Mouse (Mus musculus): Measurements from ENCODE around the gene Ddx58. TPM values are rescaled to one million over a fixed set of nuclear protein-coding genes. Genes with fewer than 3 reads are reported as not detected.

Ddx58 gene
- polyA plus RNA-seq, 1 experiment from 2014 or later = 12.0 TPM

DNA sequence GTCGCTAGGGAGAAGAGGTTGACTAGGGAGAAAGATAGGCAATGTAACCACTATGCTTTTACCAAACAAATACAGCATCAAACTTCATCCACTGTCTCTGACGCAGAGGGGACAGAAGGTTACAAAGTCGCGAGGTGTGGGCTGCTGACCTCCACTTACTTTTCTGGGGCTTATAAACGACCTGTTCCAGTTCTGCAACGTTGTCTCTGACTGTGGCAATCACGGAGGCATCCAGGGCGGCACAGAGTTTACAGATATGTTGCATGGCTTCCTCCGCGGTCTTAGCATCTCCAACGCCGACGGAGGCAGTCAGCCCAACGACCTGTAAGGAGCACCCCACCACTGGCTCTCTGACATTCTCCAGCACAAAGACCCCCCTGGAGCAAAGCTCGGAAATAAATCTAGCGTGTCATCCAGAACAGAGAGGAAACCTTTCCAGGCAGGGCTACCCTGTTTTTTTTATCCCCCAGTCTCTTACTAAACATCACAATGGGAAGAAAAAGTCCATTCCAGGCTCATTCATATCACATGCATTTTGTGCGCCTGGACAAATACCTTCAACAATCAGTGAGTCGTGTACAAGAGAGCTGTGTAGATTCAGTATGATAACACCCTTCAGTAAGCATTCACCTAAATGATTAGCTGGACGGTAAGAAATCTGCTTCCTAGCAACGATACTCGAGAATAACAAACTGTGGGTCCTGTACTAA lies 17.6 kb downstream of the Ddx58 start:
- no peak for ATAC-seq (replicated peaks; ENCODE audit: extremely low read depth, insufficient read depth, low FRiP score)
- Histone ChIP-seq H3K4me2 (ENCODE audit: low read depth, low read length) (no peak overlapping the region), H3K9ac (ENCODE audit: low read length) (no peak overlapping the region), H3K9me3 (replicated peaks; ENCODE audit: control insufficient read depth, low read length) (no peaks in the 10 kb centered on the region), H3K4me1 (ENCODE audit: control insufficient read depth, insufficient read depth, low read length) (no peaks in the 10 kb centered on the region), H3K4me3 (ENCODE audit: low read length) (no peak overlapping the region), H3K36me3 (ENCODE audit: control insufficient read depth, insufficient read depth) (peaks cover 5% of the 10 kb centered on the region; the same call in 1 of the 2 replicates), H3K27ac (ENCODE audit: low read length) (no peak overlapping the region), H3K27me3 (ENCODE audit: control insufficient read depth, insufficient read depth, low read length) (no peaks in the 10 kb centered on the region)
- WGBS = 47% methylated on average over 21 of the region's 21 CpGs

DNA sequence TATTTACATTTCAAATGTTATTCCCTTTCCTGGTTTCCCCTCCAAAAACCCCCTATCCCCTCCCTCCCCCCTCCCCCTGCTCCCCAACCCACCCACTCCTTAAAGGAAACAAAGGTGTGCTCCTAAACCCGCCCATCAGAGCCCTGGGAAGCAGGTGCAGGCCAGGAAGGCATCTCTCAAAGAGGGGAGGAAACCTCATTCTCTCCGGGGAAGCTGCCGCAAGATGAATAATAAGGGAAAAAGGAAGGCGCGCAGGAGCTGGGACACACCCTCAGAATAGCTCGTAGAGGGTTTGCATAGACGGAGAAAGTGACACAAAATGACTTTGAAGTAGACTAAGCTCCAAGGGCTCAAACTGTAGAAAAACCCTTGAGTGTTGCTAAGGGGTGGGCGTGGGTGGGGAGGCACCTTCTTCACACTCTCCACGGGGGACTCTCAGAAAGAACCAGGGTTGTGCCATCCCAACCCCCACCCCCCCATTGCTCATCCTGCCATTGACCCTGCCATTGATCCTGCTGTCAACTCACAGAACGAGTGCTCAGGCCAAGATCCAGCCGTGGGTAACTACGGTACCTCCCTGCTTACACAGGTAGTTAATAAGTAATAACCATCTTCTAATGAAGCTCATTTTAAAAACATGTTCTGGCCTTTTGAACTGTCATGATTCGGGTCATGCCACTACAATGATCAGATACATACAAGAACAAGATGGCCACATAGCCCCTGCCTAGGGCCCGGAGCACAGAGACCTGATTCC lies 18.4 kb downstream of the Ddx58 start:
- no peaks in the 10 kb centered on the region for H3K27me3 ChIP-seq (ENCODE audit: control insufficient read depth, insufficient read depth, low read length)
- no peak for ATAC-seq (replicated peaks; ENCODE audit: extremely low read depth, insufficient read depth, low FRiP score)
- WGBS = 29% methylated on average over 14 of the region's 14 CpGs
- no peak overlapping the region for H3K9ac ChIP-seq (ENCODE audit: low read length)
- H3K9me3 ChIP-seq (replicated peaks; ENCODE audit: control insufficient read depth, low read length) = no peaks in the 10 kb centered on the region
- H3K27ac ChIP-seq (ENCODE audit: low read length) = no peak overlapping the region
- no peak overlapping the region for H3K4me3 ChIP-seq (ENCODE audit: low read length)
- H3K4me2 ChIP-seq (ENCODE audit: low read depth, low read length) = no peak overlapping the region
- H3K36me3 ChIP-seq (ENCODE audit: control insufficient read depth, insufficient read depth) = peaks cover 8% of the 10 kb centered on the region
- no peaks in the 10 kb centered on the region for H3K4me1 ChIP-seq (ENCODE audit: control insufficient read depth, insufficient read depth, low read length)

DNA sequence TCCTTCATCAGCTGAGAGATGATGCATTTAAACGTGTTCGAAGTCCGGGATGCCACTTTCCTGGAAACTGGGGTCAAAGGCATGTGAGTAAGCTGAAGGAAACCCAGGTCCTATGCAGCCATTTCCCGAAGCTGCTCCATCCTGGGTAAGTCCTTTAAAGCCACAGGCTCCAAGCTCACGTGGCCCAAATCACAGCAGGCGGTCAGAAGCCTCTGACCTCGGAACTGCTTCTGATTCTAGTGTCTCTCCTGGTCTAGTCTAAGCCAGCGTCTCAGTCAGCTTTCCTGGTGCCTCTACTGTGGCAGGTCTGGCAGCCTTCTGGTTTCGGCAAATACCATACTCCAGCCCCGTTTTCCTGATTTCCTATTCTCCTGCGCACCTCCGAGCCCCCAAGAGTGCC lies 19.2 kb downstream of the Ddx58 start:
- Histone ChIP-seq H3K9ac (ENCODE audit: low read length) (no peak overlapping the region), H3K4me2 (ENCODE audit: low read depth, low read length) (peak overlapping the region; percentile 31; the same call in 1 of the 2 replicates), H3K27ac (ENCODE audit: low read length) (no peak overlapping the region), H3K27me3 (ENCODE audit: control insufficient read depth, insufficient read depth, low read length) (no peaks in the 10 kb centered on the region), H3K4me1 (ENCODE audit: control insufficient read depth, insufficient read depth, low read length) (no peaks in the 10 kb centered on the region), H3K9me3 (replicated peaks; ENCODE audit: control insufficient read depth, low read length) (no peaks in the 10 kb centered on the region), H3K36me3 (ENCODE audit: control insufficient read depth, insufficient read depth) (peaks cover 8% of the 10 kb centered on the region), H3K4me3 (ENCODE audit: low read length) (0 out of 2 replicates have a peak overlapping the region, but pooled peaks have one; percentile 8)
- WGBS = 25% methylated on average over 12 of the region's 12 CpGs
- ATAC-seq (replicated peaks; ENCODE audit: extremely low read depth, insufficient read depth, low FRiP score) = no peak

DNA sequence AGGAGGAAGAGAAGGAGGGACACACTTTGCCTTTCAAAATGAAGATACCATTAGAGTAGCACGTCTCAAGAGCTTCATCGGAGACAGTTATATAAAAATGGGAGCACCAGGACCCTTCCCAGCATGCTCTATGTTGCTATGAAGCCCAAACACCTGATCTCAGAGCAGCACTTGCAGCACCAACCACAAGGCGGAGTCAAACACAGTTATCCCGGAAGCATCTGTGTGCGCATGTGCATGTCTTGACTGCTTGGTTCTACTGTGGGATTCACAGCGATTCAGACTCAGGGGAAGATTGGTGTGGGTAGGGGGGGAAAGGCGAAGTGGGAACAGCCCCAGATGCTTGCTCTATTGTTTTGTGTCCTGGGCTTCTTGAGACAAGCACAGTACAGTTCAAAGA lies 21.2 kb downstream of the Ddx58 start:
- Histone ChIP-seq H3K9me3 (replicated peaks; ENCODE audit: control insufficient read depth, low read length) (no peaks in the 10 kb centered on the region), H3K27me3 (ENCODE audit: control insufficient read depth, insufficient read depth, low read length) (no peaks in the 10 kb centered on the region), H3K36me3 (ENCODE audit: control insufficient read depth, insufficient read depth) (peaks cover 5% of the 10 kb centered on the region), H3K27ac (ENCODE audit: low read length) (no peak overlapping the region), H3K4me3 (ENCODE audit: low read length) (no peak overlapping the region), H3K4me2 (ENCODE audit: low read depth, low read length) (no peak overlapping the region), H3K9ac (ENCODE audit: low read length) (no peak overlapping the region), H3K4me1 (ENCODE audit: control insufficient read depth, insufficient read depth, low read length) (no peaks in the 10 kb centered on the region)
- WGBS = 63% methylated on average over 7 of the region's 7 CpGs
- no peak for ATAC-seq (replicated peaks; ENCODE audit: extremely low read depth, insufficient read depth, low FRiP score)

DNA sequence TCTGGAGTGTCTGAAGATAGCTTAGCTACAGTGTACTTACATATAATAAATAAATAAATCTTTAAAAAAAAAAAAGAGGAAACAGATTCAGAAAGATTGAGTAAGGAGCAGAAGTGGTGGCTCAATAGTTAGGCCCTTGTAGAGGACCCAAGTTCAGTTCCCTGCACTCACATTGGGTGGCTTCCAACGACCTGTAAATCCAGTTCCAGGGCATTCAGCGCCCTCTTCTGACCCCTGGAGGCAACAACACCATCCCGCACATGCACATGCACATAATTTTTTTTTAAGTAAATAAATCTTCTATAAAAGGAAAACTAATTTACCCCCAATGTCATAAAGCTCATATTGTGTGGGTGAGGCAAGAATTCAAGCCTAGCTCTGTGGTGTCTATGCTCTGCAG lies 21.7 kb downstream of the Ddx58 start:
- H3K4me1 ChIP-seq (ENCODE audit: control insufficient read depth, insufficient read depth, low read length) = no peaks in the 10 kb centered on the region
- H3K4me3 ChIP-seq (ENCODE audit: low read length) = no peak overlapping the region
- WGBS = 53% methylated on average over 3 of the region's 3 CpGs
- H3K36me3 ChIP-seq (ENCODE audit: control insufficient read depth, insufficient read depth) = peaks cover 5% of the 10 kb centered on the region
- no peak overlapping the region for H3K4me2 ChIP-seq (ENCODE audit: low read depth, low read length)
- H3K27ac ChIP-seq (ENCODE audit: low read length) = no peak overlapping the region
- no peak for ATAC-seq (replicated peaks; ENCODE audit: extremely low read depth, insufficient read depth, low FRiP score)
- H3K9ac ChIP-seq (ENCODE audit: low read length) = no peak overlapping the region
- no peaks in the 10 kb centered on the region for H3K9me3 ChIP-seq (replicated peaks; ENCODE audit: control insufficient read depth, low read length)
- no peaks in the 10 kb centered on the region for H3K27me3 ChIP-seq (ENCODE audit: control insufficient read depth, insufficient read depth, low read length)

DNA sequence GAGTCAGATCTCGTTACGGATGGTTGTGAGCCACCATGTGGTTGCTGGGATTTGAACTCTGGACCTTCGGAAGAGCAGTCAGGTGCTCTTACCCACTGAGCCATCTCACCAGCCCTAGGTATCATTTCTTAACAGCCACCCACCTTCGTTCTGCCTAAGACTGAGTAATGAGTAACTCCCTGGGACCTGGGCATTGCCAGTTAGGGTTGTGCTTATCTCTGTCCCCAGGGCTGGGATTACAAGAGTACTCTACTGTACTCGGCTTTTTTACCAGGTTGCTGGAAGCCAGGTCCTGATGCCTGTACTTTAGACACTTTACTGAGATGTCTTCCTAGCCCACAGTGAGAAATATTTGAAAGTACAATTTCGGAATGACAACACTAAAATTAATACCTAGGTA lies 27.5 kb downstream of the Ddx58 start:
- no peak for ATAC-seq (replicated peaks; ENCODE audit: extremely low read depth, insufficient read depth, low FRiP score)
- no peak overlapping the region for H3K4me2 ChIP-seq (ENCODE audit: low read depth, low read length)
- H3K27me3 ChIP-seq (ENCODE audit: control insufficient read depth, insufficient read depth, low read length) = no peaks in the 10 kb centered on the region
- H3K4me1 ChIP-seq (ENCODE audit: control insufficient read depth, insufficient read depth, low read length) = no peaks in the 10 kb centered on the region
- peaks cover 3% of the 10 kb centered on the region for H3K36me3 ChIP-seq (ENCODE audit: control insufficient read depth, insufficient read depth)
- H3K4me3 ChIP-seq (ENCODE audit: low read length) = no peak overlapping the region
- no peak overlapping the region for H3K27ac ChIP-seq (ENCODE audit: low read length)
- no peaks in the 10 kb centered on the region for H3K9me3 ChIP-seq (replicated peaks; ENCODE audit: control insufficient read depth, low read length)
- 83% methylated on average over 4 of the region's 6 CpGs for WGBS
- H3K9ac ChIP-seq (ENCODE audit: low read length) = no peak overlapping the region

DNA sequence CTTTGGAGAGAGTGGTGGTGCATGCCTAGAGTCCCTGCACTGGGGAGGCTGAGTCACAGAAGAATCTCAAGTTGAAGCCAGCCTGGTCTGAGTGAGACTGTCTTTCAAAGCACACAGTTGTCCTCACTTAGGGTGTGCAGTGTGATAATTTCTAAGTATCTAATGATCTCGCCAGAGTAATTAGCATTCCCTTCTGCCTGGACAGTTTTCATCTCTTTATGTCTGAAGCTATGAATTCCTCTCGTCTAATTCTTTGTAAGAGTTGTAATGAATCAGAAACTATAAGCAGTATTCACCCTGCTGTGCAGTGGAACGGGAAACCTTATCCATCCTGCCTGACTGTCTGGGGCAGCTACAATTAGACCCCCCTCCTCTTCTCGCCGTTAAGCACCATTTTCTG lies 31.9 kb downstream of the Ddx58 start:
- no peak for ATAC-seq (replicated peaks; ENCODE audit: extremely low read depth, insufficient read depth, low FRiP score)
- H3K36me3 ChIP-seq (ENCODE audit: control insufficient read depth, insufficient read depth) = peaks cover 6% of the 10 kb centered on the region
- 77% methylated on average over 5 of the region's 5 CpGs for WGBS

DNA sequence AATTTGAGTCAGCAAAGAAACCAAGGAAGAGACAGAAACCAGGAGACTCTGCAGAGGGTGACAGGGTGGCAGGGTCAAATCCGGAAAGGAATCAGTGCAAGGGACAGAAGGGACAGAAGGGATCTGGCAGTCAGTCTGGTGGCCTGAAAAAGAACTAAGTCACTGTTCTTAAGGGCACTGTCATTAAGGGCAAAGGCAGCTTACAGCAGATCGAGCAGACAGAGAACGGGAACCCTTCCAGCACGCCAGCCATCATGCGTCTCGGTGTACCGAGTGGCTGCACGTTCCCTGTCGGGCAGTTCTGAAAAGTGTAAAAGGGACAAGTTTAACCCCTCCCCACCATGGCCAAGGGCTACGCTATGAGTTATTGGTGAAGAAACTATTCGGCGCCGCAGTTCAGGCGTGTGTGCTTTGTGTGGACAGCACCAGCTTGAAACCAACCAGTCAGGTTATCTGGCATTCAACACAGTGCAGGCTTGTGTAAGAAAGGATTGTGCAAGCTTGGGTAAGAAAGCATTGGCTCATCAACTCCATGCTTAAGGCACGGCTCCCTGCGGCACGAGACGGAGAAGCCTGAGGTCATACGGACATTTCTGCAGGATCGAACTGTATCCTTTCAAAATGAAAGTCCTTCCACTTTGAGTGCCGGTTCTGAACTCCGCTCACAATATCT lies 34.3 kb downstream of the Ddx58 start:
- Histone ChIP-seq H3K36me3 (ENCODE audit: control insufficient read depth, insufficient read depth) (peaks cover 9% of the 10 kb centered on the region), H3K4me2 (ENCODE audit: low read depth, low read length) (no peak overlapping the region), H3K9me3 (replicated peaks; ENCODE audit: control insufficient read depth, low read length) (no peaks in the 10 kb centered on the region), H3K4me3 (ENCODE audit: low read length) (no peak overlapping the region), H3K9ac (ENCODE audit: low read length) (no peak overlapping the region), H3K4me1 (ENCODE audit: control insufficient read depth, insufficient read depth, low read length) (no peaks in the 10 kb centered on the region), H3K27ac (ENCODE audit: low read length) (no peak overlapping the region), H3K27me3 (ENCODE audit: control insufficient read depth, insufficient read depth, low read length) (no peaks in the 10 kb centered on the region)
- ATAC-seq (replicated peaks; ENCODE audit: extremely low read depth, insufficient read depth, low FRiP score) = no peak
- WGBS = 87% methylated on average over 22 of the region's 22 CpGs

More for the DNA sequence above, 31.9 kb downstream of the Ddx58 start:
- Histone ChIP-seq H3K27me3 (ENCODE audit: control insufficient read depth, insufficient read depth, low read length) (no peaks in the 10 kb centered on the region), H3K27ac (ENCODE audit: low read length) (no peak overlapping the region), H3K4me1 (ENCODE audit: control insufficient read depth, insufficient read depth, low read length) (no peaks in the 10 kb centered on the region), H3K4me3 (ENCODE audit: low read length) (no peak overlapping the region), H3K9ac (ENCODE audit: low read length) (no peak overlapping the region), H3K9me3 (replicated peaks; ENCODE audit: control insufficient read depth, low read length) (no peaks in the 10 kb centered on the region), H3K4me2 (ENCODE audit: low read depth, low read length) (no peak overlapping the region)

DNA sequence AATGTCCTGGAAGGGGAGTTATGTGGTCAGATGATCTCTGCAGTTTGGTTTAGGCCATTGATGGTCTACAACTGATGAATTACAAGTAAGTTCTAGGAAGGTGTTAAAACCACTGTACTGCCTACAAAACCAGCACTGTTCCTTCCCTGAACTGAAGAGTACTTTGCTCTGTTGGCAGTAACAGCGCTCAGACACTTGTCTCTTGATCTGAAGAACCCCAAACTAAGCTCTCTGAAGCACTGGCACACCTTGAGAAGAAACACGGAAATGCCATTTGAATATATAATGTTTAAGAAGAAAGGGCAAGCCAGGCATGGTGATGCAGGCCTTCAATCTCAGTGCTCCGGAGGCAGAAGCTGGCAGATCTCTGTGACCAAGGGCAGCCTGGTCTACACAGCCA lies 35.3 kb downstream of the Ddx58 start:
- Histone ChIP-seq H3K4me1 (ENCODE audit: control insufficient read depth, insufficient read depth, low read length) (no peaks in the 10 kb centered on the region), H3K27me3 (ENCODE audit: control insufficient read depth, insufficient read depth, low read length) (no peaks in the 10 kb centered on the region), H3K27ac (ENCODE audit: low read length) (no peak overlapping the region), H3K36me3 (ENCODE audit: control insufficient read depth, insufficient read depth) (peaks cover 9% of the 10 kb centered on the region), H3K9ac (ENCODE audit: low read length) (no peak overlapping the region), H3K9me3 (replicated peaks; ENCODE audit: control insufficient read depth, low read length) (no peaks in the 10 kb centered on the region), H3K4me2 (ENCODE audit: low read depth, low read length) (no peak overlapping the region), H3K4me3 (ENCODE audit: low read length) (no peak overlapping the region)
- ATAC-seq (replicated peaks; ENCODE audit: extremely low read depth, insufficient read depth, low FRiP score) = no peak
- WGBS = 87% methylated on average over 3 of the region's 3 CpGs

Data from heart, embryonic 16.5 days (tissue).